Mouse (Mus musculus) bone marrow macrophage, adult 2 months (primary cell): ENCODE measurements around the gene Ndufb6.

Experiments
- CTCF ChIP-seq: IDR thresholded peaks from 2 replicates; pipeline ENCODE4 v1.5.1; 2012; ENCODE audit warnings: low read depth, mild to moderate bottlenecking, low read length, moderate library complexity
- POLR2A ChIP-seq: IDR thresholded peaks from 2 replicates; pipeline ENCODE4 v1.6.1; 2012; ENCODE audit warnings: mild to moderate bottlenecking, low read depth, low read length, borderline replicate concordance

GRCm38 (mm10) chr4:40238483-40239408 lies 40.5 kb downstream of the Ndufb6 start:
- TF ChIP-seq POLR2A = no peak
- no peak for TF ChIP-seq CTCF
